Mouse (Mus musculus) monocyte, adult 5-6 weeks (primary cell): ENCODE measurements around the gene Apaf1. TPM values are rescaled to one million over a fixed set of nuclear protein-coding genes. Genes with fewer than 3 reads are reported as not detected.

ENCODE experiments used
- ATAC-seq: fragments of 153-309, 156-312 bp; replicated peaks from 2 replicates; pipeline ENCODE4 v1.8.0; 2017; ENCODE audit warnings: mild to moderate bottlenecking; ENCODE audit not compliant: low TSS enrichment, insufficient number of reproducible peaks, severe bottlenecking, poor library complexity, low FRiP score
- total RNA-seq: library from RNA; stranded (forward); fragments of 200-1000, 200-491, 200-594 nt; gene quantifications from 3 replicates; pipeline ENCODE4 v1.2.3, GENCODE M21; 2017

The Apaf1 gene
- total RNA-seq, 1 experiment from 2014 or later, result 54.9 TPM

- ATAC-seq, result no peak
These were observed 76.6 kb downstream of the Apaf1 start for GRCm38 (mm10) chr10:91005858-91006538.

GRCm38 (mm10) chr10:91001421-91001820, 81.1 kb downstream of the Apaf1 start:
- ATAC-seq, result no peak

GRCm38 (mm10) chr10:90999899-91000298, 82.7 kb downstream of the Apaf1 start:
- no peak for ATAC-seq

- ATAC-seq, result no peak
These were observed 88.7 kb downstream of the Apaf1 start for GRCm38 (mm10) chr10:90993869-90994268.

GRCm38 (mm10) chr10:90992237-90992636, 90.3 kb downstream of the Apaf1 start:
- ATAC-seq, result no peak

GRCm38 (mm10) chr10:90990340-90990739, 92.2 kb downstream of the Apaf1 start:
- no peak for ATAC-seq

GRCm38 (mm10) chr10:90983046-90983445, 99.5 kb downstream of the Apaf1 start:
- no peak for ATAC-seq

GRCm38 (mm10) chr10:90981811-90982210, 100.8 kb downstream of the Apaf1 start:
- ATAC-seq, result no peak

GRCm38 (mm10) chr10:90974491-90974890, 108.1 kb downstream of the Apaf1 start:
- ATAC-seq, result no peak

- ATAC-seq, result no peak
These were observed 108.5 kb downstream of the Apaf1 start for GRCm38 (mm10) chr10:90974084-90974483.

- ATAC-seq, result no peak
These were observed 112.0 kb downstream of the Apaf1 start for GRCm38 (mm10) chr10:90970560-90970959.

- no peak for ATAC-seq
These were observed 113.0 kb downstream of the Apaf1 start for GRCm38 (mm10) chr10:90969355-90970174.

GRCm38 (mm10) chr10:90968247-90968646, 114.3 kb downstream of the Apaf1 start:
- no peak for ATAC-seq

GRCm38 (mm10) chr10:90966821-90967220, 115.7 kb downstream of the Apaf1 start:
- ATAC-seq, result no peak

GRCm38 (mm10) chr10:90965671-90966315, 116.8 kb downstream of the Apaf1 start:
- no peak for ATAC-seq

- no peak for ATAC-seq
These were observed 118.1 kb downstream of the Apaf1 start for GRCm38 (mm10) chr10:90964511-90964910.

GRCm38 (mm10) chr10:90960374-90960773, 122.2 kb downstream of the Apaf1 start:
- ATAC-seq, result no peak

GRCm38 (mm10) chr10:90953821-90954220, 128.7 kb downstream of the Apaf1 start:
- ATAC-seq, result no peak

- no peak for ATAC-seq
These were observed 129.4 kb downstream of the Apaf1 start for GRCm38 (mm10) chr10:90953103-90953709.
